Mouse (Mus musculus) stomach, adult 2 months (tissue): ENCODE measurements around the gene Gzma. TPM values are rescaled to one million over a fixed set of nuclear protein-coding genes. Genes with fewer than 3 reads are reported as not detected.

Experiments
- polyA plus RNA-seq: library from polyadenylated mRNA; depleted of rRNA; stranded (reverse); fragments of >200 nt; gene quantifications from 2 replicates; pipeline ENCODE4 v1.2.3, GENCODE M21; 2012; rRNA removed

Gene Gzma
- polyA plus RNA-seq: not detected in 2 replicates

GRCm38 (mm10) chr13:113100879-113101278 is at the start of gene Gzma:
TSS of gene Gzma (minus strand) at chr13:113100981.

GRCm38 (mm10) chr13:113046211-113046883 is 54.4 kb downstream of the Gzma start, which contains the start of gene Gpx8:
TSS of gene Gpx8 (minus strand) at chr13:113046410.

Other genes with a start within 250 kb of the Gzma start
- gene Mtrex, start 173.6 kb downstream of the Gzma start, polyA plus RNA-seq: 0.29 and 0.89 TPM in 2 replicates
- 0.33 and 0.69 TPM in 2 replicates for gene Dhx29, start 173.5 kb downstream of the Gzma start, polyA plus RNA-seq
- gene Ccno, start 113.2 kb downstream of the Gzma start, polyA plus RNA-seq: 0.30 and 0.43 TPM in 2 replicates
- 0.14 TPM in 1 of 2 replicates, not detected in the other for gene Mcidas, start 107.1 kb downstream of the Gzma start, polyA plus RNA-seq
- not detected in 2 replicates for gene Cdc20b, start 65.9 kb downstream of the Gzma start, polyA plus RNA-seq
- 0.13 and 0.27 TPM in 2 replicates for gene Gpx8, start 54.6 kb downstream of the Gzma start, polyA plus RNA-seq
- 1.6 and 2.5 TPM in 2 replicates for gene Esm1, start 108.7 kb upstream of the Gzma start, polyA plus RNA-seq
- not detected in 2 replicates for gene Gzmk, start 124.9 kb upstream of the Gzma start, polyA plus RNA-seq
- 0.08 and 0.16 TPM in 2 replicates for gene BC067074, start 192.2 kb upstream of the Gzma start, polyA plus RNA-seq